Mouse (Mus musculus): ENCODE data around the gene Sox3.

GRCm38 (mm10) chrX:60892098-60892800 is 981 bp downstream of the Sox3 start:
- no peak for TF ChIP-seq CTCF (conservative IDR thresholded peaks at IDR 0.05; ENCODE audit: low read length)
- TF ChIP-seq POU5F1 (IDR thresholded peaks at IDR 0.05; ENCODE audit: borderline replicate concordance, low read length), result no peak

All from E14TG2a.4 (cell line).